Mouse (Mus musculus) ES-E14 (cell line): ENCODE data around the gene Metap1d.

Source experiments
- CHD2 ChIP-seq: IDR thresholded peaks from 2 replicates; pipeline ENCODE4 v1.6.1; 2014; ENCODE audit warnings: mild to moderate bottlenecking, low read depth, low read length, inconsistent platforms
- ZNF384 ChIP-seq: IDR thresholded peaks from 2 replicates; pipeline ENCODE4 v1.6.1; 2012; ENCODE audit warnings: low read depth, low read length, inconsistent platforms

GRCm38 (mm10) chr2:71573736-71574135 lies 120.7 kb downstream of the Metap1d start:
- no peak for TF ChIP-seq ZNF384
- no peak for TF ChIP-seq CHD2
